Mouse (Mus musculus): ENCODE measurements around the gene Atp5h. TPM values are rescaled to one million over a fixed set of nuclear protein-coding genes. Genes with fewer than 3 reads are reported as not detected.

The Atp5h gene
- polyA plus RNA-seq, 1 experiment from 2014 or later = 1,518 TPM

DNA sequence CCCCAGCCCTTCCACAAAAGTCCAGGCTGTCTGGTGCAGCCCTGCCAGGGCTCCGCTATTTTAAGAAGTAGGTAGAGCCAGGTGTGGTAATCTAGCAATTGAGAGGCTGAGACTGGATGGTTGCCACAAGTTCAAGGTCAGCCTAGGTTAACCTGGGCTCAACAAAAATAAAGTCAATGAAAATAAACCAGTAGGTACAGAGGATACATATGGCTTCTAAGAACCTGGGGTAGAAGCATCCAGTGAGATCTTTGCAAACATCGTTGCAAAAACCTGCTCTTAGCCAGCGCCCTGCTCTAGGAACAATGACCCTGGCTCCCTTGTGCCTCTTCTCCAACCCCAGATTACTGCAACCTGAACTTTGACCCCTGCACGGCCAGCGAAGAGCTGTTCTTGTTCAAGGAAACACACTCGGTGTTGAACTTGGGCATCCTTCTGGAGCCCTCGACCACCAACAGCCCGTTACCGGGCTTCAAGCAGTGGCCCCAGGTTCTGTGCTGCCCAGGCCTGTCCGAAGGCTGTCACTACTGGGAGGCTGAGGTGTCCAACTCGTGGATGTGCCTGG is 27.6 kb upstream of the Atp5h start:
- Histone ChIP-seq H3K4me2 (no peak overlapping the region), H3K9me3 (replicated peaks; ENCODE audit: control insufficient read depth, low read length) (no peaks in the 10 kb centered on the region), H3K4me1 (ENCODE audit: control insufficient read depth, insufficient read depth, low read length) (peaks cover 21% of the 10 kb centered on the region), H3K36me3 (ENCODE audit: control insufficient read depth, insufficient read depth, low read length) (no peaks in the 10 kb centered on the region), H3K4me3 (ENCODE audit: low read depth, low read length) (no peak overlapping the region), H3K27ac (ENCODE audit: low read depth, low read length) (no peak overlapping the region; the same call in 1 of the 2 replicates), H3K27me3 (ENCODE audit: control insufficient read depth, insufficient read depth, low read length) (no peaks in the 10 kb centered on the region), H3K9ac (ENCODE audit: low read depth, low read length) (no peak overlapping the region)
- no peak for ATAC-seq (replicated peaks; ENCODE audit: insufficient number of reproducible peaks, low FRiP score, low TSS enrichment)
- 76% methylated on average over 11 of the region's 11 CpGs for WGBS (ENCODE audit: insufficient replicate concordance)

DNA sequence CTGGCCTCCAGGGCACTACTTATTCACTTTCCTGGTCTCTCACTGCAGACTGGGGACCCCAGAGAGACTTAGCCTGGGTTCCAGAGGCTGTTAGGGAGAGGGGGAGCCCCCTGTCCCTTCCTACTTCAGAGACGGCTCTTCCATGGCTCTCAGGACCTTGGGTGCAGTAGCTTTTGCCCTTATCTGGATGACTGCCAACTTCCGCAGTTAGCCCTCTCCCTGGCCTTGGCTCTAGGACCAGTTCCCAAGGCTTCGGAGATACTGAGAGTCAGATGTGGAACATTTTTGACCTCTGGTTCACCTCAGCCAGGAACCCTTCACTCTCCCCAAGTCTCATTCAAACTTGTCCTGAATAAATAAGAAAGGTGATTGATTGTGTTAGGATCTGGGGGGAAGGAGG is 27.1 kb upstream of the Atp5h start:
- no peak; the same call in 1 of the 2 replicates for ATAC-seq (replicated peaks; ENCODE audit: insufficient number of reproducible peaks, low FRiP score, low TSS enrichment)
- no peak overlapping the region for H3K4me3 ChIP-seq (ENCODE audit: low read depth, low read length)
- H3K4me1 ChIP-seq (ENCODE audit: control insufficient read depth, insufficient read depth, low read length) = peaks cover 21% of the 10 kb centered on the region
- H3K36me3 ChIP-seq (ENCODE audit: control insufficient read depth, insufficient read depth, low read length) = no peaks in the 10 kb centered on the region
- no peak overlapping the region for H3K4me2 ChIP-seq
- peak overlapping the region; percentile 24 for H3K27ac ChIP-seq (ENCODE audit: low read depth, low read length)
- H3K27me3 ChIP-seq (ENCODE audit: control insufficient read depth, insufficient read depth, low read length) = no peaks in the 10 kb centered on the region
- WGBS (ENCODE audit: insufficient replicate concordance) = 16% methylated on average over 3 of the region's 3 CpGs
- H3K9me3 ChIP-seq (replicated peaks; ENCODE audit: control insufficient read depth, low read length) = no peaks in the 10 kb centered on the region
- H3K9ac ChIP-seq (ENCODE audit: low read depth, low read length) = peak overlapping the region; percentile 31; the same call in 1 of the 2 replicates

DNA sequence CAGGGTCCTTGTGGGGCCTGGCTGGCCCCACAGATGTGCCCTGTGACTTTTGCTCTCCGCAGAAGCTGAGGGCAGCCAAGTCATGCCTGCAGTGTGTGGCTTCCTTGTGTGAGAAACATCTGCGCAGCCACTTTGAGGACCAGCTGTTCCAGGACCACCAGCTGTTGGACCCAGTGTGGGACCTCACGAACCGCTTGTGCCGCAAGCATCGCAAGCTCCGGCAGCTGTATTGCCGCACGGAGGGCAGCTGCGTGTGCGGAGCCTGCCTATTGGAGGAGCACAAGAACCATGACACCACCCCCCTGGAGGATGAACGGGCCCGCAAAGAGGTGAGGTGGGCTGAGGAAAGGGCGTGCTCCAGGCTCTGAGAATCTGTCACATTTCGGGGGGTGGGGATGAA is 21.7 kb upstream of the Atp5h start:
- ATAC-seq (replicated peaks; ENCODE audit: insufficient number of reproducible peaks, low FRiP score, low TSS enrichment) = no peak
- Histone ChIP-seq H3K9ac (ENCODE audit: low read depth, low read length) (no peak overlapping the region), H3K9me3 (replicated peaks; ENCODE audit: control insufficient read depth, low read length) (peaks cover 4% of the 10 kb centered on the region; the same call in 1 of the 2 replicates), H3K27ac (ENCODE audit: low read depth, low read length) (no peak overlapping the region), H3K36me3 (ENCODE audit: control insufficient read depth, insufficient read depth, low read length) (no peaks in the 10 kb centered on the region), H3K4me1 (ENCODE audit: control insufficient read depth, insufficient read depth, low read length) (peaks cover 3% of the 10 kb centered on the region), H3K27me3 (ENCODE audit: control insufficient read depth, insufficient read depth, low read length) (no peaks in the 10 kb centered on the region), H3K4me3 (ENCODE audit: low read depth, low read length) (no peak overlapping the region), H3K4me2 (no peak overlapping the region)
- WGBS (ENCODE audit: insufficient replicate concordance) = 47% methylated on average over 15 of the region's 15 CpGs

DNA sequence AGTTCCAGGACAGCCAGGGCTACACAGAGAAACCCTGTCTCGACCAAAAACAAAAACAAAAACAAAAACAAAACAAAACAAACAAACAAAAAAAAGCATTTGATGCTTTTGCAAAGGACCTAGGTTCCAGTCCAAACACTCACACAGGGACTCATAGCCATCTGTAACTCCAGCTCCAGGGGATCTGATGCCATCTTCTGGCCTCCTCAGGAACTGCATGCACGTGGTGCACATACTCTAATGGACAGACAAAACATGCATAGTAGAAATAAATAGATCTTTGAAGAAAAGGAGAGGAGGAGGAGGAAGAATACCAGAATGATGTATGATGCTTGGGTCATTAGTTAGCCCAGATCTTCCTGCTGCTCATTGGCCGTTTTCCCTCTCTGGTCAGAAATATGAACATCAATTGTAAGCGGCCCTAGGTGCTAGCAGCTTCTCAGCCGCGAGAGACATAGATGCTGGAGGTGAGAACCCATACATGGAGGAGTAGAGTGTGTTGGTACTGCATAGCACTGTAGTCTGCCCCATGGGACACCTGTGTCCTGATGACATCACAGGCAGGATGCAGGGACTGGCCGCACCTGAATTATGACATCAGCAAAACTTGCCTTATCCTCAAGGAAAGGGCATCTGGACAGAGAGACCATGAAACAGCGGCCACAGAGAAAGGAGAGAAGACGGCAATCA is 20.3 kb upstream of the Atp5h start, which contains the start of gene Trim80:
Gene Trim80, plus strand, starts transcription at position 640 of the 690 bp plus-strand sequence.
- H3K36me3 ChIP-seq (ENCODE audit: control insufficient read depth, insufficient read depth, low read length) = no peaks in the 10 kb centered on the region
- peaks cover 4% of the 10 kb centered on the region; the same call in 1 of the 2 replicates for H3K9me3 ChIP-seq (replicated peaks; ENCODE audit: control insufficient read depth, low read length)
- no peak within 1 kb of the TSS for H3K27ac ChIP-seq (ENCODE audit: low read depth, low read length)
- peaks cover 9% of the 10 kb centered on the region for H3K4me1 ChIP-seq (ENCODE audit: control insufficient read depth, insufficient read depth, low read length)
- no peak within 1 kb of the TSS for H3K4me3 ChIP-seq (ENCODE audit: low read depth, low read length)
- WGBS (ENCODE audit: insufficient replicate concordance) = 85% methylated on average over 9 of the region's 9 CpGs
- no peak within 1 kb of the TSS for H3K4me2 ChIP-seq
- no peak within 1 kb of the TSS for H3K9ac ChIP-seq (ENCODE audit: low read depth, low read length)
- H3K27me3 ChIP-seq (ENCODE audit: control insufficient read depth, insufficient read depth, low read length) = no peaks in the 10 kb centered on the region
- no peak for ATAC-seq (replicated peaks; ENCODE audit: insufficient number of reproducible peaks, low FRiP score, low TSS enrichment)

DNA sequence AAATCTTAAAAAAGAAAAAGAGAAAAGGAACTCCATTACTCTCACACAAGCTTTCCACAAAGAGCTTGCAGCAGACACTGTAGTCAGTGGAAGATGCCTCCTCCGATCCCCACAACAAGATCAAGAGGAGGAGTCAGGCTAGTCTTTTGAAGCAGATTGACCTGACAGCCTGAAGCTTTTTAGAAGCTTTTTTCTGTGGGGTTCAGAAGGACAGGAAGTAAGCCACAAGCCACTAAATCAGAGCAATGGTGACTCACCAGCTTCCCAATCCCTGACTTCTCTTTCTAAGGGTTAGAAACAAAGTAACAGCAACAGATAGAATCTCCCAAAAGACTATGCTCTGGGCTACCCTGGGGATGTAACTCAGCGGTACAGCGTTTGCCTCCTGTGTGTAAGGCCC is 19.6 kb upstream of the Atp5h start:
- no peak for ATAC-seq (replicated peaks; ENCODE audit: insufficient number of reproducible peaks, low FRiP score, low TSS enrichment)
- Histone ChIP-seq H3K9ac (ENCODE audit: low read depth, low read length) (no peak overlapping the region), H3K4me3 (ENCODE audit: low read depth, low read length) (no peak overlapping the region), H3K4me2 (no peak overlapping the region), H3K9me3 (replicated peaks; ENCODE audit: control insufficient read depth, low read length) (peaks cover 4% of the 10 kb centered on the region; the same call in 1 of the 2 replicates), H3K27me3 (ENCODE audit: control insufficient read depth, insufficient read depth, low read length) (no peaks in the 10 kb centered on the region), H3K36me3 (ENCODE audit: control insufficient read depth, insufficient read depth, low read length) (no peaks in the 10 kb centered on the region), H3K27ac (ENCODE audit: low read depth, low read length) (no peak overlapping the region), H3K4me1 (ENCODE audit: control insufficient read depth, insufficient read depth, low read length) (peaks cover 9% of the 10 kb centered on the region)
- WGBS (ENCODE audit: insufficient replicate concordance) = 76% methylated on average over 3 of the region's 3 CpGs

DNA sequence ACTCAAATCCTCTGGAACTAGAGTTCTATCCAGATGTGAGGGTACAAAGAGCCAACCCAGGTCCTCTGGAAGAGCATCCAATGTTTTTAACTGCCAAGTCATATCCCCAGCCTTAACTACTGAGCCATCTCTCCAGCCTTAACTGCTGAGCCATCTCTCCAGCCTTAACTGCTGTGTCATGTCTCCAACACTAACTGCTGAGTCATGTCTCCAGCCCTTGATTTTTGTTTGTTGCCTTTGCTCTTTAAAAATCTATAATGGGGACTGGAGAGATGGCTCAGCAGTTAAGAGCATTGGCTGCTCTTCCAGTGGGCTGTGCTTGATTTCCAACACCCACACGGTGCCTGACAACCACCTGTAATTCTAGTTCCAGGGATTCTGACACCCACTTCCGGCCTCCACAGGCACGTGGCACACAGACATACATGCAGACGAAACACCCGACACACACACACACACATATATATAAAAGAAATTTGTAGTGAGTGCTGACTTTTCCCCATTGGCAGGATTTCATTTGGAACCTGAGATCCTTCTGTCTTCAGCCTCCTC is 17.9 kb upstream of the Atp5h start:
- peaks cover 4% of the 10 kb centered on the region; the same call in 1 of the 2 replicates for H3K9me3 ChIP-seq (replicated peaks; ENCODE audit: control insufficient read depth, low read length)
- no peak overlapping the region for H3K4me2 ChIP-seq
- ATAC-seq (replicated peaks; ENCODE audit: insufficient number of reproducible peaks, low FRiP score, low TSS enrichment) = no peak
- H3K4me1 ChIP-seq (ENCODE audit: control insufficient read depth, insufficient read depth, low read length) = peaks cover 9% of the 10 kb centered on the region
- no peaks in the 10 kb centered on the region; the same call in 1 of the 2 replicates for H3K36me3 ChIP-seq (ENCODE audit: control insufficient read depth, insufficient read depth, low read length)
- WGBS (ENCODE audit: insufficient replicate concordance) = 73% methylated on average over 5 of the region's 5 CpGs
- no peak overlapping the region for H3K27ac ChIP-seq (ENCODE audit: low read depth, low read length)
- H3K27me3 ChIP-seq (ENCODE audit: control insufficient read depth, insufficient read depth, low read length) = no peaks in the 10 kb centered on the region
- no peak overlapping the region for H3K9ac ChIP-seq (ENCODE audit: low read depth, low read length)
- no peak overlapping the region for H3K4me3 ChIP-seq (ENCODE audit: low read depth, low read length)

DNA sequence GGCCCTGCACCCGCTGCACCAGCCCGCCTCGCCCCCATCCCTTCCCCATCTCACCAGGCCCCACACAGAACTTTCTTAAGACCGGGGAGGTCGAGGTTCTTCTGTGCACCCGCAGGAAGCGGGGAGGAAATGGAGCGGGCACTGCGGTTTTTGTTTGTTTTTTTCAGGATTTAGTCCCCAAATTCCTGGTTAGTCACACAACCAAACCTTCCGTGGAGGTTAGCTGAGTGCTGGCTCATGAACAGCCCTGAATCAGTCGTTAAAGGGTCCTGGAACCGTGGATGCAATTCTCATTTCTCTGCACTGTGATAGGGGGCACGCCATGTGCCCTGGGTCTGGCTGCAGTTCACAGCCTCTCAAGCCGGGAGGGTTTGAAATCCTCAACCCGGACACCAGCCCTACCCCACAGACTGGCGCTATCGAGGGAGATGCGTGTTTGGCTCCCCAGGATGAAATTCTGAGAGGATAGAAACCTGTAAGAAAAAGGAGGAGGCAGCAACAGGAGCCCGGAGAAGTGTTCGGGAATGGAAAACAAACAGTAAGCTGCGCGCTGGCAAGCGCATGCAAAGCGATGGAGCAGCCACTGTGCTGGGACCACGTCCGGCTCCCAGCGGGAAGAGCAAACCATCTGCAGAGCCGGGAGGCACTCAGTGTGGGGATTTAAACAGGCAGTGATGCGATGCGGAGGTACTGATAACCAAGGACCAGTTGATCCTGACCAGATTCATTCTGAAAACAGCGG is 16.0 kb upstream of the Atp5h start:
- Histone ChIP-seq H3K27ac (ENCODE audit: low read depth, low read length) (no peak overlapping the region), H3K27me3 (ENCODE audit: control insufficient read depth, insufficient read depth, low read length) (no peaks in the 10 kb centered on the region), H3K9ac (ENCODE audit: low read depth, low read length) (peak overlapping the region; percentile 61), H3K9me3 (replicated peaks; ENCODE audit: control insufficient read depth, low read length) (peaks cover 4% of the 10 kb centered on the region; the same call in 1 of the 2 replicates), H3K4me1 (ENCODE audit: control insufficient read depth, insufficient read depth, low read length) (peaks cover 9% of the 10 kb centered on the region), H3K4me2 (peak overlapping the region; percentile 71), H3K36me3 (ENCODE audit: control insufficient read depth, insufficient read depth, low read length) (peaks cover 6% of the 10 kb centered on the region; the same call in 1 of the 2 replicates), H3K4me3 (ENCODE audit: low read depth, low read length) (peak overlapping the region; percentile 38)
- ATAC-seq (replicated peaks; ENCODE audit: insufficient number of reproducible peaks, low FRiP score, low TSS enrichment) = no peak
- WGBS (ENCODE audit: insufficient replicate concordance) = 6% methylated on average over 31 of the region's 31 CpGs

DNA sequence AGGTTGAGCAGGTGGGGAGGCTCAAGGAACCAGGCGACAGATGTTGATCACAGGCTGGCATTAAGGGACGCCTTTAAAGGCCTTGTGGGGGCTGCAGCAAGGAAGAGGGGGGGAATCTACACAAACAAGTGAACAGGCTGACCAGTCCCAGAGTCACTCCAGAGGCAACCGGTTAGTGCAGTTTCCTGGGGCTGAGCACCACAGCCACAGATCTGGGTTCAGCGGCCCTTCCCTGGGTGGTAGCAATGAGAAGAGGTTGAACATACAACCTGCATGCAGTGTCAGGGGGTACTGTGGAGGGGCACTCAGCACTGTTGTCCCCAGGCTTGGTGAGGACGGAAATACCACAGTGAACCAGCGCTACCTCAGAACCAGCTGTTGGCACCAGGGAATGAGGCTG is 13.6 kb upstream of the Atp5h start:
- 78% methylated on average over 6 of the region's 6 CpGs for WGBS (ENCODE audit: insufficient replicate concordance)
- H3K9me3 ChIP-seq (replicated peaks; ENCODE audit: control insufficient read depth, low read length) = no peaks in the 10 kb centered on the region
- peaks cover 15% of the 10 kb centered on the region; the same call in 1 of the 2 replicates for H3K36me3 ChIP-seq (ENCODE audit: control insufficient read depth, insufficient read depth, low read length)
- H3K4me3 ChIP-seq (ENCODE audit: low read depth, low read length) = no peak overlapping the region
- H3K9ac ChIP-seq (ENCODE audit: low read depth, low read length) = no peak overlapping the region
- H3K27me3 ChIP-seq (ENCODE audit: control insufficient read depth, insufficient read depth, low read length) = no peaks in the 10 kb centered on the region
- ATAC-seq (replicated peaks; ENCODE audit: insufficient number of reproducible peaks, low FRiP score, low TSS enrichment) = no peak
- no peak overlapping the region for H3K4me2 ChIP-seq
- H3K27ac ChIP-seq (ENCODE audit: low read depth, low read length) = no peak overlapping the region
- H3K4me1 ChIP-seq (ENCODE audit: control insufficient read depth, insufficient read depth, low read length) = peaks cover 9% of the 10 kb centered on the region
